Mouse (Mus musculus): ENCODE data around the gene Trpm6.
A peak's percentile ranks its signal among the peaks of the same experiment; 100 is the strongest.

Trpm6 gene

DNA sequence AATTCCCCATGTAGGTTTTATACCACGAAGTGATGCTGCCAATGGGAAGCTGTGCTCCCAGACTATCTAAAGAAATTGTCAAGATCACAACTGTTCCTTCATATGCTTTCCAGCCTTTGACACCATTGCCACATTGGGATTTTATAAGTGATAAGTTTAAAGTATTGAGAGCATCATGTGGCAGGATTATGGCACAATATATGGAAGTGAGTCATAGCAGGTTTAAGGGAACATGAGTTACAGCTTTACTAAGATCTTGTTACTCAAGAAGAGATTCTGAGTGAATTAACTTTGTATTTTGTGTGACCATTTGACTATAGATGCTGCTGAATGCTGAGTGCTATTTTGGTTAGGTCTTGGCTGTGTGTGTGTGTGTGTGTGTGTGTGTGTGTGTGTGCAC lies 21.8 kb downstream of the Trpm6 start:
- peak; percentile 51 for DNase-seq (ENCODE audit: low read depth)

DNA sequence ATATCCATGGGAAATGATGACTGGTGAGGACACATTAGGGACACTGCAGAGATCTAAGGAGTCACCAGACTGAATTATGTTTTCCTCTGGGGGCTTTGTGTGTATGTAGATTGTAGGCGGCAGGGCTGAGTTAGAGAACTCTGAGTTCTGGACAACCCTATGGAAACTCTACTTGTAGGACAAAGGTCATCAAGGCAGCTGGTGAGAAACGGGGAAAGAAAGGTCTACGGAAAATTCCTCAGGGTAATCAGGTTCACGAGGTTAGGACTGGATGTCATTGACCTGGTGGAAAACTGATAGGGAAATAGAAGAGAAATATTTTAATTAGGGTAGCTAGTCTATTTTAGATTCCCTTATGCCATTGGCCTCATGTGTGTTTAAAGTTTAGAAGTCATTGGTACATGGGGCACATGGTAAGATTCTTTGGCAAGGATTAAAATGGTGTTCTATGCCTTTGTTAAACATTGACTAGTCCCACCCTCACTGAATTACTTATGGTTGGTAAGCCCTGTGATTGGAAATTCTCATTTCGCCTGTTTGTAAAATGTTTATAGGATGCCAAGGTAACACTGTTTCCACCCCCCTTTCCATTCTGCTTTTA lies 23.2 kb downstream of the Trpm6 start:
- no peak for DNase-seq (ENCODE audit: low read depth)

DNA sequence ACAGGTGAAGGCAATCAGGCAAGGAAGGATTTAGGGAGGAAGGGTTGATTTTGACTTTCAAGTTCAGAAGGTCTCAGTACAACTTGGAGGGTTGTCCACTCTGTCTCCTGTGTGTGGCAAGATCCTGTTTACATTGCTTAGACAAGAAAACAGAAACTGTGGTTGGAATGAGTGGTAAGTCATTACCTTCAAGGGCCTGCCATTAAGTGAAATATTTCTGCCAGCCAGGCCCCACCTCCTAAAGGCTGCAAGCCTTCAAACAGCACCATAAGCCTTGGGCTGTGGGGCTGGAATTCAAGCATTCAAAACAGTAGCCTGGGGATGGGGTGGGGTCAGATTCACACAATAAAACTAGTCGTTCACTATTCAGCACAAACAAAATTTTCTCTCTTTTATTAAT lies 24.3 kb downstream of the Trpm6 start:
- peak; percentile 10 for DNase-seq (ENCODE audit: low read depth)

DNA sequence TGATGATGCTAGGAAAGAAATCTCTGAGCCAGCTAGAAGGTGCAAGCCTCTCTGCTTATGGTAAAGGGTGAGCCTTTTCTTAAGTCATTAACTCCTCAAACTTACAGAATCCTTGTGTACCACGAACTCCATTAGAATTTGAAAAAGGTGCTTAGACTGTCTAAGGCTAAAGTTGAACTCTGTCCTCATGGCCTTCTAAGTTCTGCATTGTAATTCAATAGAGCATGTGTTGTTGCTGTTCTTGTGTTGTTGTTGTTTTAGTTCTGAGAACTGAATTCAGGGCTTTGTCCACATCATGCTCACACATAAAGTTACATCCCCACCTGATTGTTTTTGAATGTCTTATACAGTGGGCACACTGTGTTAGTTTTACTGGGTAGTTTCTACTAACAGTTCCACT lies 49.9 kb downstream of the Trpm6 start:
- no peak for DNase-seq (ENCODE audit: low read depth)

DNA sequence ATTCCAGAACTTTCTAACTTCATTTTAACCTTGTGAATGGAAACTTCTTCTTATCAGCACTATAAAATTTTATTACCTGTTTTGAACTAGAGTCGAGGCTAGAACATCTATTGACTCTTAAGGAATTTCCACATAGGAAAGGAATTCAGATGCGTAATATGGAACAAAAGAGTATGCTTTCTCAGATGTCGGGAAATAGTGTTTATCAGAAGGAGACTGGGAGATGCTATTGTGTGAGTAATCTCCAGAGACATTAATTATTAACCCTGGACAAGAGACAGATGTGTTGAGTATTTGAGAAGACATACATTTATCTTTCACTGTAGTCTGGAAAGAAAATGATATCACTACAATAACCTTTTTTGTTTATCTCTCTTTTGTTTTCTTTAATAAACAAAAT lies 61.5 kb downstream of the Trpm6 start:
- DNase-seq (ENCODE audit: low read depth), result no peak

DNA sequence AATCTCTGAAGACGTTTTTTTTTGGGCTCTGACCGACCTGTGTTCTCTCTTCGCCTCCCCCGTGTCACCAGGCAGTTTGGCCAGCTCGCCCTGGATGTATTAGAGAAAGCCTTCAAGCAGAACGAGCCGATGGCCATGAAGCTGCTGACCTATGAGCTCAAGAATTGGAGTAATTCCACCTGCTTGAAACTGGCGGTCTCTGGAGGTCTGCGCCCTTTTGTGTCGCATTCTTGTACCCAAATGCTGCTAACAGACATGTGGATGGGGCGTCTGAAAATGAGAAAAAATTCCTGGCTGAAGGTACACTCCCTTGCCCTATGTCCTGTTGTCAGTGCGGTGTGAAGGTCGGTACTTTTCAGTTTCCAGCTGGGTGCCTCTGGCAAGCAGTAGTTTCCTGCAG lies 65.4 kb downstream of the Trpm6 start:
- no peak for DNase-seq (ENCODE audit: low read depth)

DNA sequence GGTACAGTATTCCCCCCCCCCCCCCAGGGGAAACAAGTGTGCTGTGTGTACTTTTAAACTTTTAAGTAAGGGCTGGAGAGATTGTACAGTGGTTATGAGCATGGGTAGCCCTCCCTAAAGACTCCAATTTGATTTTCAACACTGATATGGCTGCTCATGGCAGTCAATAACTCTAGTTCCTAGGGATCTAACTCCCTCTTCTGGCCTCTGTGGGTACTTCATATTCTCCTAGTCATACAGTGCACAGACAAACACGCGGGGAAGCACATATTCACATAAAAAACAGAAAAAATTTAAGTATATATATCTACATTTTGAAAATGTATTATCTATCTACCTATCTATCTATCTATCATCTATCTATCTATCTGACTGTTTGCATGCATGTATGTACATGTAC lies 67.6 kb downstream of the Trpm6 start:
- DNase-seq (ENCODE audit: low read depth), result peak; percentile 21

DNA sequence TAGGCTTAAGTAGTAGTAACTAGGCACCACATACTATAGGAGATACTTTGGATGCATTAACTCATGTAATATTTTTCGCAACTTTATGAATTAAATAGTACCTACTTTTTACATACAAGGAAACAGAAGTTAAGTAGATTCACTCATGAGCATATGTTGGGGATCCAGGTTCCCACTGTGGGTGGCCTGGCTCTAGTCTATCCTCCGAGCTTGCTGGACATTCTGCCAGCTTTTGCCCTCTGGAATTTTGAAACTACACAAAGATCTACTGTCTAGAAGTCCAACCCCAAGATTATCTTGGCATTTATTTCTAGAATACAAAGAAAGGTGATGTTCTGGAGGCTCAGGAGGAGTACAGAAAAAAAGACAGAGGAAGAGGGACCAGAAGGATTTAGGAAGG lies 78.8 kb downstream of the Trpm6 start:
- DNase-seq (ENCODE audit: low read depth), result no peak

DNA sequence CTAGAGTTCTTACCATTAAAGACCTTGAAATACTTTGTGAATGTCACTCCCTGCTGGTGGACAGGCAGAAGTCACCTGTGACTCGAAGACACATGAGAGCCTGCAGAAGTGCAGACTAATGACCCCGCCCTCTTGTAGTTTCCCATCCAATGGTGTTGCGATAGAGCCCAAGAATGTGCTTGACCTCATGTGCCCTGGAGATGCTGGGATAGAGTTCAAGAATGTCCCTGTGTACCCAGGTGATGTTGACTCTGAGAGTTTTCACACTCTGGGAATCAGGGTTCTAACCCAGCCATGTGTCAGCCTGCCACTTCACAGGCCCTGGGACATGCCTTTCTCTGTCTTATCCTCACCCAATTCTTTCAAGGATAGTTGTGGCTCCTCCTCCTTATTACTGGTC lies 81.4 kb downstream of the Trpm6 start:
- DNase-seq (ENCODE audit: low read depth), result no peak

DNA sequence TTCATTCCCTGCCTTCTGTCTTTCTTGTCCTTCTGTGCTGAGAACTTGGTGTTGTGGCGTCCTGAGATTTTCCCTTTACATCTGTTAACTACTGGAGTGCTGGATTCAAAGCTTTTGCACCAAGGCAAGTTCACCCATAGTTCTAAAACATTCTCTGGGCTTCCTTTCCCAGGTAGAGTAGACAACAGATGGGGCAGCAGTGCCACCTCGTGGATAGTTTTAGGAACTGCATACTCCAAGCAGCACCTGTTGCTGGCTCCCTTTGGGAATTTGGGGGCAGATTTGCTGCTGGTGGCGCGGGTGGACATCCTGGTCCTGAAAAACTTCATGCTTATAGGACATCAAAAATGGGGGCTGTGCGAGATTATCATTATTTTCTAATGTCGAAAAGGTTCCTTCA lies 85.2 kb downstream of the Trpm6 start:
- DNase-seq (ENCODE audit: low read depth), result peak; percentile 60

DNA sequence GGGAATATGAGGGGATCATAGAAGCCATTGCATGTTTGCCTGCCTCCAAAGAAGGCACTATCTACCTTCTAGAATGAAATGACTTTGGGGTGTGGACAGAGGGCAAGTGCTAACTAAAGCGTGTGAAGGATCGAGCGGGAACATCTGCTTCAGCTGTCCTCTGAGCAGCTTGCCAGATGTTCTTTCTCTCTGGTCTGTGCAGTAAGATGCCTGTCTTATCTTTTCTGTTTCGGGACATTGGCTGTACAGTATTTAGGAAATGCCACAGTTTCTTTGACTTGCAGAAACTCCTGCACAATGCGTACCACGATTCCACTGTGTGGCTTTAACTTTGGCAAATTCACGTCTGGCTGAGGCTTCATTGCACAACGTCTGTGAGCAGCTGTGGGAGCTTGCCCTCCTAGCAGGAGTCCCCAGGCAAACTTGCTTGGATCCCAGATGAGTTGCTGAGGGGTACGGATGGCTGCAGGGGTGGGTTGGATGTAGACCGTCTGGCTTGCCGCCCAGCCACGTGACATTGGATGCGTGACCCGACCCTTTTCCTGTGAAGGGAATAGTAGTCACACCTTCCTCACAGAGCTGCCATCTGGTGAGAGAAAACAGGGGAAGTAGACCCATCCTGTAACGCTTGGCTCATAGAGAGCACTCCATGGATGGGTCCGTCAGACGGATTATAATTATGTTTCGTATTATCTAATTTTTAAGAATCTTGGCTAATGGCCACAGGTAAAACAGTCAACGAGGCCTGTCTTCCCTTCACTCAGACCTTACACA lies 92.2 kb downstream of the Trpm6 start:
- no peak for DNase-seq (ENCODE audit: low read depth)

DNA sequence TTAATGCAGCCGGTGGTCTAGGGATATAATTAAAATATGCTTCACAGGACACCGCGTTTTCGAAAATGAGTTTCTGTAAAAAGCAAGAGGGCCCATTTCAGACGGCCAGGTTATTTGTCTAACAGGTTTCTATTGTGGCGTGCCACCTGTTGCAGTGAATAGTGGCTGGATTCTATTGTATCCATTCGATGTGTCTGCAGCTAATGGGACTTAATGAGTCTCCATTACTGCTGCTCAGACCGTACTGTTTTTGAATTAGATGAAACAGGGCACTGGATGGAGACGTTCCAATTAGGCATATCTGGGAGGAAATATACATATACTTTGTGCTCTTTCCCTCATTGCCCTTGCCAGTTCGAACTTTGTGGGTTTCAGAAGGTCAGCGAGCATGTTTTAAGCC lies 92.8 kb downstream of the Trpm6 start:
- DNase-seq (ENCODE audit: low read depth), result no peak

DNA sequence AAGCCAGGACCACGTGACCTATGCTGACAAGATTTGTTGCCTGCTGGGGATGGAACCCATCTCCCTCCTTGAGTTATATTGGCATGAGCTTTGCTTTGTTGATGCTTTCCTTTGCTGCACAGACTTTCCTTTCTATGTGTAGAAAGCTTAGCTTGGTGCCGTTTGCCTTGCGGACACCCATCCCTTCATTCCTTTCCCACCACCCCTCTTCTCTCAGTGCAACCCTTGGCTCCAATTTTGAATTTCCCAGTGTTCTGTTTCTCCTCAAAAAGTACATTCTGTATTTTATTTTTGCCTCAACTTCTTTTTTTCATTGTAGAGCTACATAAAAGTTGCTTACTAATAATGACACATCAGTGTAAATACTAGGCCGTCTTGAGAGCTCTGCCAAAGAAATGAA lies 96.6 kb downstream of the Trpm6 start:
- no peak for DNase-seq (ENCODE audit: low read depth)

DNA sequence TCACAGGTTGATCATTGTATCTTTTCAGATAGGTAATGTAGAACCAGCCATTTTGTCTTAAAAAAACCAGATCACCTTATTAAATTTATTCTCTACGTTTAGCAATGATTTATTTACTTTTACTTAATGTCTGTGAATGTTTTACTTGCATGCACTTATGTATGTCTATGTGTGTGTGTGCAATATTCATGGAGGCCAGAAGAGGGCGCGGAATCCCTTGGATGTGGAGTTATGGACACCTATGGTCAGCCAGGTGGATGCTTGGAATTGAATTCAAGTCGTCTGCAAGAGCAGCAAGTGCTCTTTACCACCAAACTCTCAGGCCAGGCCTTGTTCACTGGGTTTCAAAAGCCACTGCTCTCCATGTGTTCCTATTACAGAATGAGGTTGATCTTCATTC lies 118.5 kb downstream of the Trpm6 start:
- DNase-seq (ENCODE audit: low read depth), result no peak

DNA sequence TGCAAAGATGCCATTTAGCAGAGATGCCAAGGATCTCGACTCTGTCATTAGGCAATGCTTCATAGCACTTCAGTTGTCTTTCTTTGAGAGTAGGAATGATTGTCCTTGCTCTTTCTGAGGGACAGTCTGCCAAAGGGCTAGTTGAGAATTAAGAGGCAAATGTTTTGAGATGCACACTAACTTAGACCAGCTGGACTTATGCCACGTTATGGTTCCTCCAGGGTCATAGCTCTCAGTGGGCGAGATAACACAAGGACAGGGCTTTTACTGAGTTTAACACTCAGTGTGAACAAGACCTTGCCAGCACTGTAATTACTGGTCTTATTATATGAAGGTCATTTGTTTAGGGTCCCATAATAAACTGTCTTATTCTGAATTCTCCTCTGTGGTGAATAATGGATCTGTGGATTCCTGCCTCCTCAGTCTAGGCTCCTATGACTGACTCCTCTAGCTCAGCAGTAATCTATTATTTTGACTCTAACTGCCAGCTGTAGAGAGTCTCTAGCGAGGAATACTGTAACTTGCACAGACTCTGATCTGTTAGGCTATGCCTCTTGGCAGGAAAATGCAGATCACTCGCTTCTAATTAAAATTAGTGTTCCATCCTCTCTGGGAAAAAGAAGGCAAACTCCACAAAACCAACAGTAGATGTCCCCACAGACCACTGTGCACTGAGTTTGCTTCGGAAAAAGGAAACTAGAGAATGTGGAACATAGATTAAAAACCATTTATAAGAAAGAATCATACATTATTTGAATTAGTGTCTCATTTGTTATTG lies 123.2 kb downstream of the Trpm6 start:
- DNase-seq (ENCODE audit: low read depth), result no peak

DNA sequence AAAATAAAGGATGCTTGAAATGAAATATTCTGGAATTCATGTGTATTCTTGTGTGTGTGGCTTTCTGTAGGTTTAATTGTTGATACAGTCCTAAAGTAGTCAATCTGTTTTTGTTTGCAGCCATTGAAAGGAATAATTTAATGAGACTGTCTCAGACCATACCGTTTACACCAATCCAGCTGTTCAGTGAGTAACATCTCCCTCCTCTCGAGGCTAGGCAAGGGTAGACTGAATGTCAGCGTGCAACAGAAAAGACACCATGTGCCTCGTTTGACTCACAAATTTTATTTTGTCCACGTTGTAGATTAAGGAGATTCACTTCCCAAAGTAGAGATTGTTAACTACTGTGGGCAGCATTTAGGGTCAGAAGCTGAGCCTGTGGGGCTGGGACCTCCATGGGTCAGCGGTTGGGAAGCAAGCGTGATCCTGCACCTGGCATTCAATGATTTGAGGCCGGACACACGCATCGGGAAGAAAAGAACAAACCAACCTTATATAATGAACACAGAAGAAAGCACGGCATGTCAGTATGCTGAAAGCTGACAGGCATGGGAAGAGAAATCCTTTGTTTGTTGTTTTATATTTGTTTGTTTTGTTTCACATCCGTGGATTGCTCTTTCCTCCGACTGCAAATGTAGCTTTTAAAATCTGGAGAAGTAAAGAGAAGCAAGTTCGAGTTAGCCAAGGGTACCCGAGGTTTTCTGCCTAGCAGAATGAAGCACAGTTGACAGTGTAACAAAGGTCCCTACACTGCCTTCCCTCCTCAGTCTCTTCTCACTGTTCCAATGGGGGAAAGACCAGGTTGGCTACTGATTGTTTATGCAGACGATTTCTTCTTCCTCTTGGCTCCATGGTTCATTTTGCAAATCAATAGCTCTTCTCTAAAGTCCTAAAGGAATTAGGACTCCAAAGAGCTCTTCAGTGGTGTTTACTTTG lies 124.2 kb downstream of the Trpm6 start:
- DNase-seq (ENCODE audit: low read depth), result no peak

DNA sequence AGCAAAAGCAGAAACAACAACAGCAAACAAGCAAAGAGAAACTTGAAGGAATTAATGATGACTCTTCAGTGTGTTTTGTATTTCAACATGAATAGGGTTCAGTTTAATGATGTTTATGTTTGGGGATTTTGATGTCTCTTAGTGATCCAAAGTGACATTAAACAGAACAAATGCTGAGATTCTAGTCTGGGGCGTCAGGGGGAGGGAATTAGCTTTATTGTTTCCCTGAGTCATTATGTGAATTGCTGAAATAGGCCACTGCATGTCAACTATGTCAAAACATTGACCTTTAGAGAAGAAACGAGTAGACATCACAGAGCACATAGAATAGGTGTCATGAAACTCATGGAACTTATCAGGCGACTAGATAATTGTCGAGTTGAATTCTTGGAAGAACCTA lies 129.5 kb downstream of the Trpm6 start:
- DNase-seq (ENCODE audit: low read depth), result no peak

DNA sequence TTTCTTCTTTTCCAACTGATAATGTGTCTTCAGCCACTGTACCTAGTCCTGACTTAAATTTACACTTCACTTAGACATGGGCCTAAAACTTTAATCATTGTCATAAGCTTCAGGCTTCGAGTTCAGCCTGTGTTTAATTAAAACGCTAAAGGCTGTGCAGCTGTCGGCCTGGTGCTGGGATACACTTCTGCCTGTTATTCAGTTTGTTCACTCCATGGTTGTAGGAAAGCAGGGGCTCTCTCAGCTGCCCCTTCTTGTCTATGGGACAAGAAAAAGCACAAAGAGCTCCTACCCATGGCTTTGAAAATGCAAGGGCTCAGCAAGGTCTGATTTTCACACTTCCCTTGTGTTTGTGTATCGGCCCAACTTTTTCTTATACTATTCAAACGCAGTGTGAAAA lies 131.4 kb downstream of the Trpm6 start:
- DNase-seq (ENCODE audit: low read depth), result no peak

DNA sequence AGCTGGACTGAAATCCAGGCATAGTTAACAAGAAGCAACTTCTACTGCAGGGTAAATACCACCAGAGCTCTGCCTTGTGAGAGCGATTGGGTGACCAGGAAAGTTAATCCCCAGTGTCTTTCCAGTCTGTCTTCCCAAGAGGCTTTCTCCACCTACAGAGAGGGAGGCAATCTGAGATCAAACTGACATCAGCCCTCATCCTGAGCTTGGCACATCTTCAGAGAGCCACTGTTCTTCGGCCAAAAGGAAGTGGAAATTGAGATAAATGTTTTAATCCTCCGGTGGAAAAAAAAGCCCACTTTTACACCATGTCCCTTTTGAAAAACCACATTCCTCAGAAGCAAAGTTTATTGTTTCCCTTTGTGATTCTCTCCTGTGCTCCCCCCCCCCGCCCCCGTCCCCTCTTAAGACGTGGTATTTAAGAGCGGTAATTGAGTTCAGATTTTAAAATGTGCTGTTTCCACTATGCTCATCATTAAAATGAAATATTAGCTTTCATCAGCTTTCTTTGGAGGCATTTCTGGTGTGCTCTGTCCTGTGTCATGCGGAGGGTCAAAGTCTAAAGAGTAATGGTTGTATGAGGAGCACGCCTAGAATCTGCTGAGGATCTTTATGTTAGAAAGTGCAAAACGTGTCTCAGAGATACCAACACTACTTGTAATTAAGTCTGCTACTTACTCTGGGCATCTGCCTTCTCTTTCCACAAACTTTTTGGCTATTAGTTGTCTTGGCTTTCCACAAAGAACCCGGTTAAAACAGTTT lies 138.0 kb downstream of the Trpm6 start:
- DNase-seq (ENCODE audit: low read depth), result no peak

DNA sequence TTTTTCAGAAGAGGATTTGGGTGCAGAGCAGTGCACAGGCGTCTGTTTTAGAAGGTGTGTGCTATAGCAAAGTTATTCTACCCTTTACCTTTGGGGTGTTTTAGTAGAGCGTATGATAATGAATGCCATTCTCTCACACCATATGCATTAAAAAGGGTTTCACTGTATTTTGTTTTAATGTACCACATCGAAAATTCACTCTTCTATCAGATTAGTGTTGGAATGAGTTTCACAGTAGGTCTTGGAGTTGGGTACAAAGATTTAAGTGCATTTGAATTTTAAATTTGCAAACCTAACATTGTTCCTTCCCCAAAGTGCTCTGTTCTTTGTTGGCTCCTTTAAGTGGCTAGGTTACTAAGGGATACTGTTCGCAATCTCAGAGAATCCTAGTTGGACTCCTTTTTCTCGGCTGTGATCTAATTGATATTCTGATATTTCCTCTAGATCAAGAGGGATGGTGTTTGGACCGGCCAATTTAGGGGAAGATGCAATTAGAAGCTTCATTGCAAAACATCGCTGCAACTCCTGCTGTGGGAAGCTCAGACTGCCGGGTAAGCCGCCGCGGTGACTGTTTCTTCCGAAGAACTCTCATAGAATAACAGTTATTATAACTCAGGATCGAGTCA lies 138.8 kb downstream of the Trpm6 start:
- DNase-seq (ENCODE audit: low read depth), result no peak

DNA sequence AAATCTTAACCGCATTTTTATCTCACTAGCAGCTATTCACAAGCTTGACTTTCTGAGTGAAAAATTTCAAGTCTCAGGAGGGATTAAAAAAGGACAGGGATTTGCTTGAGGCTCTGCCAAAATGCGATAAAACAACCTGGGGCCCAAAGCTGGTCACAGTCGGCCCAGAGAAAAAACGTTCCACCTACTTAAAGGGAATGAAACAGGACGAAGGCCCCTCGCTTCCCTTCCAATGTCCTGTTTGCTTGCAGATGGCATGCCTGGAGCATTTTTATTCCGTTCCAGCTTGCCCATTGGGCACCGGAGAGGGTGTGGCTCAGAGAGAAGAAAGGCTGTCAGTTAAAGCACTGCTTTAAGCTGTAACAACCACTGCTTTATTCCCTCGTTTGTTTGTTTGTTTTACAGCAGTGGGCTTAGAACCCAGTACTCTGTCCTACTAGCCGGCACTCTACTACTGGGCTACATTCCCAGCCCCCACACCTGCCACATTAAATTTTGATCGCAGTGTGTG lies 139.4 kb downstream of the Trpm6 start:
- DNase-seq (ENCODE audit: low read depth), result no peak
